In genomic region chr7:107752031-107752520, GRCm38 (mm10) we compare ENCODE assay signal across 27 mouse cellular contexts. TPM values are rescaled to one million over a fixed set of nuclear protein-coding genes. Genes with fewer than 3 reads are reported as not detected.
DNase-seq lines count a peak whose midpoint lies in the region; ATAC-seq lines count a peak whose summit lies in the region.
"Had no signal": no experiment of that assay in that cellular context is flagged by ENCODE, and none has a peak within 500 bp of the region (broad histone marks: within the 10 kb centered on the region; RNA-seq: fewer than 3 reads in every experiment).

No protein-coding gene starts in this region.

- no peak overlapping the region for H3K9ac ChIP-seq in heart, embryonic 12.5 days
- H3K9ac ChIP-seq: embryonic facial prominence, embryonic 12.5 days; forebrain, embryonic 12.5 days; heart, embryonic 13.5 days; hindbrain, embryonic 15.5 days had no signal

- H3K4me2 ChIP-seq in heart, embryonic 12.5 days, result no peak overlapping the region
- H3K4me2 ChIP-seq: embryonic facial prominence, embryonic 12.5 days; forebrain, embryonic 12.5 days; heart, embryonic 13.5 days; hindbrain, embryonic 15.5 days had no signal

- H3K4me3 ChIP-seq in heart, embryonic 12.5 days, result no peak overlapping the region
- H3K4me3 ChIP-seq: embryonic facial prominence, embryonic 12.5 days; forebrain, embryonic 12.5 days; heart, embryonic 13.5 days; hindbrain, embryonic 15.5 days had no signal

- no peak for ATAC-seq in heart, embryonic 12.5 days (ENCODE audit: insufficient number of reproducible peaks, low FRiP score)
- no peak for ATAC-seq in erythroblast, adult 5-6 weeks (replicated peaks; ENCODE audit: low FRiP score, poor library complexity, severe bottlenecking)
- ATAC-seq: CD4-positive, CD25-positive, alpha-beta regulatory T cell, adult 4 months; forebrain, embryonic 16.5 days had no signal

- H3K4me1 ChIP-seq in heart, embryonic 12.5 days (replicated peaks), result peaks cover 17% of the 10 kb centered on the region
- H3K4me1 ChIP-seq: embryonic facial prominence, embryonic 12.5 days; forebrain, embryonic 12.5 days; hindbrain, embryonic 15.5 days had no signal

- WGBS in heart, embryonic 12.5 days, result 78% methylated on average over 10 of the region's 10 CpGs

- no peaks in the 10 kb centered on the region for H3K36me3 ChIP-seq in heart, embryonic 12.5 days
- H3K36me3 ChIP-seq: embryonic facial prominence, embryonic 12.5 days; forebrain, embryonic 12.5 days; heart, embryonic 13.5 days; hindbrain, embryonic 15.5 days had no signal

- peaks cover 15% of the 10 kb centered on the region for H3K27me3 ChIP-seq in heart, embryonic 12.5 days (replicated peaks)
- H3K27me3 ChIP-seq: embryonic facial prominence, embryonic 12.5 days; forebrain, embryonic 12.5 days; hindbrain, embryonic 15.5 days had no signal

- DNase-seq in heart, adult 11 months, result peak; percentile 77
- DNase-seq in kidney, postnatal 25 days, result peak; percentile 7 to 32
- no peak for DNase-seq in kidney, postnatal 14 days
- DNase-seq in testis, postnatal 14 days (ENCODE audit: low spot score), result peak; percentile 48
- DNase-seq in testis, postnatal 10 days (ENCODE audit: low spot score), result no peak
- peak; percentile 72 for DNase-seq in ZHBTc4 (ENCODE audit: low read depth, low spot score)
- DNase-seq: adrenal gland, postnatal 10 days; B cell, adult 2 months; cerebellum, adult 11-12 months; cerebellum, adult 9-10 months; cerebellum, postnatal 25 days; gastrocnemius, postnatal 10 days; heart, postnatal 36 days had no signal

- no peaks in the 10 kb centered on the region for H3K9me3 ChIP-seq in heart, embryonic 12.5 days (replicated peaks)
- H3K9me3 ChIP-seq: embryonic facial prominence, embryonic 12.5 days; forebrain, embryonic 12.5 days; heart, embryonic 13.5 days; hindbrain, embryonic 15.5 days had no signal

- H3K27ac ChIP-seq in heart, embryonic 12.5 days (ENCODE audit: poor library complexity, severe bottlenecking), result no peak overlapping the region
- H3K27ac ChIP-seq: embryonic facial prominence, embryonic 12.5 days; forebrain, embryonic 12.5 days; heart, embryonic 13.5 days; hindbrain, embryonic 15.5 days had no signal

RNA-seq across cellular contexts. Expression of gene Cyb5r2, which starts 5.8 kb away (rescaled TPM):
- 1.1 and 1.4 TPM in 2 replicates for polyA plus RNA-seq in heart, embryonic 12.5 days (2016; fragmentation: Nextera tagmentation; extraction: Ambion mirVana)
- total RNA-seq in erythroblast, adult 5-6 weeks (2015; ENCODE audit: low replicate concordance), result not detected in 2 replicates
- total RNA-seq in erythroblast, adult 5-6 weeks (2017; ENCODE audit: low replicate concordance), result 0.14 TPM in 1 of 2 replicates, not detected in the other
- total RNA-seq: adrenal gland, postnatal 10 days; heart, postnatal 36 days had no signal
- polyA plus RNA-seq: CD4-positive, CD25-positive, alpha-beta regulatory T cell, adult 4 months; forebrain, embryonic 12.5 days had no signal

RNA-seq across cellular contexts. Expression of gene Ovch2, which starts 48.9 kb away (rescaled TPM):
- not detected in 2 replicates for polyA plus RNA-seq in heart, embryonic 12.5 days (2016; fragmentation: Nextera tagmentation; extraction: Ambion mirVana)
- total RNA-seq in erythroblast, adult 5-6 weeks (2015; ENCODE audit: low replicate concordance), result not detected in 2 replicates
- not detected in 2 replicates for total RNA-seq in erythroblast, adult 5-6 weeks (2017; ENCODE audit: low replicate concordance)
- total RNA-seq: adrenal gland, postnatal 10 days; adrenal gland, postnatal 4 days; gastrocnemius, postnatal 10 days; heart, adult 8-10 months; heart, postnatal 36 days had no signal
- polyA plus RNA-seq: CD4-positive, CD25-positive, alpha-beta regulatory T cell, adult 4 months; cortical plate, adult 2 months; embryonic facial prominence, embryonic 12.5 days; forebrain, embryonic 12.5 days; forebrain, embryonic 16.5 days; frontal cortex, adult 2 months; heart, embryonic 13.5 days; heart, postnatal 0 days; hindbrain, embryonic 11.5 days; hindbrain, embryonic 15.5 days had no signal

RNA-seq across cellular contexts. Expression of gene Olfr467, which starts 60.0 kb away (rescaled TPM):
- not detected in 2 replicates for polyA plus RNA-seq in heart, embryonic 12.5 days (2016; fragmentation: Nextera tagmentation; extraction: Ambion mirVana)
- not detected in 2 replicates for total RNA-seq in erythroblast, adult 5-6 weeks (2015; ENCODE audit: low replicate concordance)
- total RNA-seq in erythroblast, adult 5-6 weeks (2017; ENCODE audit: low replicate concordance), result not detected in 2 replicates
- total RNA-seq: adrenal gland, postnatal 10 days; adrenal gland, postnatal 4 days; gastrocnemius, postnatal 10 days; heart, adult 8-10 months; heart, postnatal 36 days had no signal
- polyA plus RNA-seq: CD4-positive, CD25-positive, alpha-beta regulatory T cell, adult 4 months; cortical plate, adult 2 months; embryonic facial prominence, embryonic 12.5 days; forebrain, embryonic 12.5 days; forebrain, embryonic 16.5 days; frontal cortex, adult 2 months; heart, embryonic 13.5 days; heart, postnatal 0 days; hindbrain, embryonic 11.5 days; hindbrain, embryonic 15.5 days had no signal

Comparison
In these comparisons a context has a peak if more than half of its experiments do, and no peak if none do; other contexts are left out.
1. DNase-seq: peak in heart, adult 11 months (single experiment), kidney, postnatal 25 days (2 of 2), testis, postnatal 14 days (single experiment) and ZHBTc4 (single experiment); none in kidney, postnatal 14 days (single experiment) and testis, postnatal 10 days (single experiment).